Mouse (Mus musculus) B cell, adult 2 months (primary cell): Measurements from ENCODE around the gene Efcab8.
"Not testable (repeated sequence)": the region's sequence is repeated elsewhere in the genome, so short reads cannot be mapped to it uniquely, and the experiment has no call there.

Source experiments
- DNase-seq, 2 experiments: peaks; one replicate each; pipeline ENCODE4 v3.0.0; 2022

The Efcab8 gene

DNA sequence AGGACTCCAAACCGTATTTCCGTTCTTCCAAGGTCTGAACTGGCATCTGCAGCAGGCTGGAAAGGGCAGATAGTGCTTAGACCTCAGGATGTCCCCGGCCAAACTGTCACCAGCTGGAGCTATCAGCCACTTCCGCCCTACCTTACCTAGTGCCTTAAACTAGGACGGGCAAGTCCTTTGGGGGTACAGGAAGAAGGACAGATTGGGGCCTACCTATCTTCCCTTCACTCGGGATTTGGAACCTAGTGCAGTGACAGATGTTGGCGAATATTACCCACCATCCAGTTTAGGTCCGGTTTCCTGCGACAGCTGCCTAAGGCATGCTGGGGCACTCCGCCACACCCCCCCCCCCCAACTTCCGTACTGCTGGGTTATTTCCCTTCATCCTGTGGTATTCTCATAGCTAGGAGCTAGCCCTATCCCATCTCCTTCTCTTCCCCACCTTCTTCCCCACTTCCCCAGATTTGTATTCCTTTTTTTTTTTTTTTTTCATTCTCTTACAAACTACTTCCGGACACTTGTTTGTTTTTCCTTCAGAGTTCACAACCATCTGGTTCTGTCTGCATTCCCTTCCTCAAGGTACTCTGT lies at the start of gene Efcab8:
Gene Efcab8 (plus strand): TSS at position 538 of the 588 bp plus-strand sequence.
- peak; percentile 46 to 47 for DNase-seq

DNA sequence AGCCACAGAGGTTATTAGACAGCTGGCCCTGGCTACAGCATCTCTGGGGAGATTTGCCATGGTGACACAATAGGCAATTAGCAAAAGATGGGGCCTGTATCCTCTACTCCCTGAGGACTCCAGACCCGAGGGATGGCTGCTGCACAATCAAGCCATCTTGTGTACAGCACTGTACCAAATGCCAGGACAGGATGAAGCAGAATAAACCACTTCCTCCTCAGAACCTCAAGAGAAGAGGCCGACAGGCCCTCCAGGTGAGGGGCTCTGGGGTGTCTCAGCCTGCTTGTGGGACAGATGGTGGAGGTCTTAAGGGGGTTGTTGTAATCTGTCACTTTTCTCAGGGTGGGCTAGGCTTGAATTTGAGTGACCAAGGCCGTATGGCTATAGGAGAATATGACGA lies 45.7 kb upstream of the Efcab8 start:
- no peak for DNase-seq

DNA sequence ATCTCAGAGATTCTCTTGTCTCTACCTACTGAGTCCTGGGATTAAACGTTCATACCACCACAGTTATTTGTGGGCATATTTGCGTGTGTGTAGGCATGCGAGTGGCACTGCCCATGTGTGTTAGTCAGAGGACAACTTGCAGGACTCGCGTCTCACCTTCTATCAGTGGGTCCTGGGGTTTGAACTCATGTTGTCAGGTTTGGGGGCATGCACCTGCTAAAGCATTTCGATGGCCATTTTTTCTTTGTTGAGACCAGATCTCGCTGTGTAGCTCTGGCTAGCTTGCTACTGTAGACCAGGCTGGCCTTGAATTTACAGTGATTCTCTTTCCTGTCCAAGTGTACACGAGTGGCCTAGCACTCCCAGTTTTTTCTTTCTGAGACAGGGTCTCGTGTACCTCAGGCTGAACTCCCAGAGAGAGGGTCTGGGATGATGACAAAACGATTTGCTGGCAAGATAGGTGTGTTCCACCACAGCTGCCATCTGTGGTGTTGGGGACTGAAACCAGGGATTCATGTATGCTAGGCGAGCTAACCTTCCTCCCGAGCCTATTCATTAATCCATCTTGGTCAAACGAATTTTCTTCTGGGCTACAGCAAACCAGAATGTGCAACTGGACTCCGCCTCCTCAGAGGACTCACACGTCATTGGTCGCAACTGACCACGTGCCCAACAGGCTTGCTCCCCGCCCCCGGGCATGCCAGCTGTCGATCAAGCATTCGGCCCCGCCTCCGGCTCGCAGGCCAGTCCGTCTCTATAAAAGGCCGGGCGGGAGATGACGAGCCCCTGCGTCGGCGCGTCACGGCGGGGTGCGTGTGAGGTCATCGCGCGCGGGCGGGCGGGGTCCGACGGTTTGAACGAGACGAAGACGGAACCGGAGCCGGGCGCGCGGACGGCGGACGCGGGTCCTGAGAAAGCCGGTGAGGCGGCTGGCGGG lies 39.0 kb upstream of the Efcab8 start, which contains the start of gene Mapre1:
Gene Mapre1 (plus strand): TSS at position 775 of the 937 bp plus-strand sequence.
- peak; percentile 99 to 100 for DNase-seq

DNA sequence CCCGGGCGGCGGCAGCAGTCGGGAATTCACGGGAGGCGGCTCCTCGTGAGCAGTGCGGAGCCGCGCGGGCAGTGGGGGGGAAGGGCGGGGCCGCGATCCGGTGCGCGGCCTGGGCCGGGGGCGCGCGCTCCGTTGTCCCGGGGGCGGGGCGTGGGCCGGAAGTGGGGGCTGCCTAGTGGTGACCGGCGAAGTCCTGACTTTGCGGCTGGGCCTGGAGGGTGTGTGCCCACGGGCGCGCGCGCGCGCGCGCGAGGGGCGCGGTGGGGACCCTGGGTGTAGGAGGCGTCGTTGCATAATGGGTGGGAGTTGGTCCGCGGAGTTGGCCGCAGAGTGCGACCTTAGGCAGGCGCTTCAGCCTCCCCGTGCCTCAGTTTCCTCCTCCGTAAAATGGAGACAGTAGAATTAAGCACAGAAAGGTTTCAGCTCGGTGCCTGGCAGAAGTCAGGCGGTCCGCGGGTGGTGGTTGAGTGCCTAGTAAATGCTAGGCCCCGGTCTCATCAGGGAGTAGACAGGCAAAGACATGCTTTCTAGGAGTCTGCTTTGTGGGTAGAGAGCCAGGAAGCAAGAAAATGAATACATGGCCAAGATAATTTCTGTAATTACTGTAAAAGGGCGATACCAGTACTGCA lies 38.2 kb upstream of the Efcab8 start:
- peak in 1 of 2 experiments; percentile 42 for DNase-seq

DNA sequence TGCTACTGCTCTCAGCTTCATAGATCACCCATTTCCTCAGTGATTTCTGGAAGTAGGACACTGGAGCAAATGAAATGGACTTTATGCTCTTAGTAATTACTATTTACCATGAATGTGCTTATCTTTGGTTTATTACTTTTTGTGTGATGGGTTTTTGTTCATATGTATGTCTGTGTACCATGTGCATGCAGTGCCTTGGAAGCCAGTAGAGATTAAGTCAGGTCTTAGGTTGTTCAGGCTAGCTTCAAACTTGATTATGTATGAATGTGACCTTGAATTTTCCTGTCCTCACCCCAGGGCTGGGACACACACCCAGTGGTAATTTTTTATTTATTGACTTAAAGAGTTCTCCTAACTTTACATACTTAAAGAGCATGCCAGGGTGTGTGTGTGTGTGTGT lies 31.7 kb upstream of the Efcab8 start:
- DNase-seq: no peak

DNA sequence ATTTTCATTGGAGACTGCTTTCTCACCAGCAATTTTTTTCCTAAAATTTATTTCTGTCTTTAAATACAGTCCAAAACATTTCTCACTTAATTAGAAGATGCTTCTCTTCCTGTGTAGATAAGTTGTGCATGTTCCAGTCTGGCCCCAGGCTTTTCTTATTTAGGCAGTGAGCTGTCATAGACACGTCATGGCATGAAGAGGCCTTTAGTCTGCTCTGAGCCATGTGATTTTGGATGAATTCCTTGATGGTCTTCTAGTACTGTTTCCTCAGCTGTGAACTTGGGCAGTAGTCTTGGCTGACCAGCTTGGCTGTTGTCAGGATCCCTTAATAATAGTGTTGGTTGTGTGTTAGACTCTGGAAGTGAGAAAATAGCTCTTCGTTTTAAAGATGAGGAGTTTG lies 29.4 kb upstream of the Efcab8 start:
- no peak for DNase-seq

DNA sequence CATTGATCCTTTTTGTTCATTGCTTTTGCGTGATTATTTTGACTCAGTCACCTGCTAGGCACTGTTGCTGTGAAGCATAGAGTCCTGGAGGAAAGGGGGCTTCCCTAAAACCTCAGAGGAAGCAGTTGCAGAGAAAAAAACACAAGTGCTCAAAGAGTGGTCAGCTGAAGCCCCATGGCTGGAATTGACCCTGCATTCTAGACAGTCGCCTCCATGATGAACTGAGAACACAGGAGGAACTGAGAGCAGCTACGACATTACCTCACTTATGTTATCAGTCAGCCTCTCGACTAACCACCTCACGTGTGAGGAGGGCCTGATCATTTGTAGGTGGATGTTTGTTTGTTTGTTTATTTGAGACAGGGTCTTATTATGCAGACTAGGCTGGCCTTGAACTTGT lies 17.6 kb upstream of the Efcab8 start:
- DNase-seq: no peak

DNA sequence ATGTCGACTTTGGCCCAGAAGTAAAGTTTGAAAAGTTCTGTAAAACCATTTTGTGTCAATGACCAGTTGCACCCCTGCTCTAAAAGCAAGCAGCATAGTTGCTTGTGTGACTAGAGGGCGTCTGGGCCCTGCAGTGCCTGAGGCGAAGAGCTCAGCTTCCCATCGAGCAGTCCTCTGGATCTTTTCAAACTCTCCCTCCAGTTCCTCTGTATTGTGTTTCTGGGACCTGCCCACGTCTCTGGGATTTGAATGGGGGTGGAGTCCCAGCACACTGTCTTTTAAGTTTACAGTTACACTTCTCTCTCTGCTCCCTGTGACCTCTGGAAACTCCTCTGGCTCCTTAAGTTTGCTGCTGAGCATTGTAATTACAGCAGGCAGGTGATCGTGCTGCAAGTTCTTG lies 12.2 kb upstream of the Efcab8 start:
- DNase-seq: no peak

DNA sequence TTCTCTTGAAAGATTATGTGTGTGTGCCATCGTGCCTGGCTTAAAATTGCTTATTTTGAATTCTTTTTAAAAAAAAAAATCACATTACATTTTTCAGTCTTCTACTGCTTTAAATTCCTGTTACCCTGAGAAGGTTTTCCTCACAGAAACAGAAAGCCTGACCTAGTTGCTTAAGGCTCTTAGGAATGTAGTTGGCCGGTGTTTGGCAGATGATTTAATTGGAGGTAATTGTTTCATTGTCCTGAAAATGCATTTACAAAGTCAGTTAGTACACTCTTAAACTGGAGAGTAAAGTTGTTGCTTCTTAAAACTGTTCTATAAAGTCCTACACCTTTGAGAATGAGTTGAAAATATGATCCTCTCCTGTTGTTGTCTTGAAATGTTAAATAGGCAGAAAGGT lies 10.8 kb upstream of the Efcab8 start:
- no peak for DNase-seq

DNA sequence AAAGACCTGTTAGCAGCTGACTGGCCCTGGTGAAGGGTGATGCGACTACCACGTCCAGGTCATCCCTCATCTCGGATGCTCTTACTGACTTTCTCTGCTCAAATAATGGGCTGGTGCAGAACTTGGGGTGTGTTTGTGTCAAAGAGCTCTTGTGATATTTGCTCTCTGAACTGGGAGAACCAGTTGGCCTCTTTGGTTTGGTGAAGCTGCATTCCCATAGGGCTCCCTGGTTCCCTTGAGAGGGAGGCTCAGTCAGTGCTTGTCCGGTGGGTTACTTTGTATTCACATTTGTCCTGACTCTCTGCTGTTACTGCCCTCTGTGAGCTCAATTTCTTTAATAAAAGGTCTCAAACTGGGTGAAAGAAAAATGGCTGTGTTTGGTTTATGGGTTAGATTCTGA lies 6.8 kb upstream of the Efcab8 start:
- no peak for DNase-seq

DNA sequence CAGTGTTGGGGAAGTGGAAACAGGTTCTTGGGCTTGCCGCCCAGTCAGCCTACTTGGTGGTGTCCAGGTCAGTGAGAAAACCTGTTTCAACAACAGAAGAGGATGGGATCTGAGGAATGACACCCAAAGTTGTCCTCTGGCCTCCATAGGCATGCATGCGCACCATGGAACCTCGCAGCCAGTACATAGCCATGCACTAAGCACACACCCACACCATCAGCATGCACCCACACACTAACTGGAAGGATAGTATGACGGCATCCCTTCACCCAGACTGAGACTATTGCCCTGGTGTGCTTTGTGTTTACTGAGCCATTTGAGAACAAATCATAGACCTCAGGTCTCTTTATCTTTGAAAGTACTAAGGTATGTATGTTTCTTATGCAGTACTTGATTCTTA lies 4.3 kb upstream of the Efcab8 start:
- no peak for DNase-seq

DNA sequence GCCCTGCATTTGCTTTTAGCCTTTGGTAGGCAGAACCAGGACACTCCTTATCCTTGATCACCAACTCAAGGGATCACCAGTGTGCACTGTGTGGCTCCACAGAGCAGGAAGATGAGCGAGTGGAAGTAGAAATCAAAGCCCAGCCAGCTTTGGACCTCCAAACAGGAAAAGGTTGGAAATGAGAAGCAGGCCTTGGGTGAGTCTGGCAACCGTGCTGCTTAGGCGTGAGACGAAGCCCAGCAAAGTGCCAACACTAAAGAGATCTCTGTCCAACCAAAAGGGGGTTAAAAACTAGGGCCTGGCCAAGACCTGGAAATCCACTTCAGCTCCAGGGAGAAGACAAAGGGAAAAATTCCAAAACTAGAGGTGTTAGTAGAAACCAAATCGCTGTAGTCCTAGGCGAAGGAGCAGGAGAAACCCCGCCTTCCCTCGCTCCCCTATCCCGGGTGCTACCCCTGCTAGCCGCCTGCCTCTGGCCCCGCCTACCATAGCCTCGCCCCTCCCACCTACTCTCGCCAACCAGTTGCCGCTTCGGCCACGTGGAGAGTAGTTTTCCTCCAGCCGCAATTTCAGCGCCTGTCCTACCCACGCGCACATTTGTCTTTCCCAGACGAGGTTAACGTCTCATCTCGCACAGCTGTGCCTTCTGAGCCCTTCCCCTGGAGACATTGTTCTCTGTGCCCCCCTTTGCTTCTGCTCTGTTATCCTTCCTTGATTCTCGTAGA lies 931 bp upstream of the Efcab8 start:
- peak; percentile 82 to 85 for DNase-seq

DNA sequence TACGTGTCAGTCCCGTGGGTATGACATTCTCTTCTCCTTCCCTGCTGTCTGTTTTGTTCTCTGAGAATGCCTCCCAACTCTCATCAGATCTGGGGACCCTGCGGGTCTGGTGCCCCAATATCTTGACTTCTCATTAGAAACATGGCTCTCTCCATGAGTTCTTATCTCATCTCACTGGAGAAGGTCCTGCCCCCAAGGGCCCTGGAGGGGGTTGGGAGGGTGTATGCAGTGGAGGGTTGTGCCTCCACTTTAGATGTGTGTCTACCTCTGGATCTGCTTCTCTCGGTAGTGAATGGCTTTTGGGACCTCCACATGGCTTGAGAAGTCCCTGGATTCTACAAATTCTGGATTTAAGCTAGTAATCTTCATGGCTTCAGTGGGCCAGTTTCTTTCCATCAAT lies 1.4 kb downstream of the Efcab8 start:
- DNase-seq: no peak

DNA sequence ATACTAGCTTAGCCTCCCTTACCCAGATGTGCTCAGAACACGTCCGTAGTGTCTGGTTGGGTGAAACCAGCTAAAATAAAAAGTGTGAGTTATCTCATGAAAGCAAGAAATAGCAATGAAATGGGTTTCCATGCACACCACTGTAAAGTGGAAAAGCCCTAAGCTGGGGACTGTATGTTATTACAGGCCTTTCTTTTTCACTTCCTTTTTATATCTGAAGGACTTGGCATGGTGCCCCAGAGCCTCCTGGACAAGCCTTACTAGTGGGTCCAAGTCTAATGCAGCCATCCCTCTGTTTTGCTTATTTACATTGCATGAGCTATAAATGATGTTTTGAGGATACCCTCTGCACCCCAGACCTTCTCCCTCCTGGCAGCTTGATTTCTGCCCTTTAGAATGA lies 4.9 kb downstream of the Efcab8 start:
- DNase-seq: peak; percentile 22 to 39

DNA sequence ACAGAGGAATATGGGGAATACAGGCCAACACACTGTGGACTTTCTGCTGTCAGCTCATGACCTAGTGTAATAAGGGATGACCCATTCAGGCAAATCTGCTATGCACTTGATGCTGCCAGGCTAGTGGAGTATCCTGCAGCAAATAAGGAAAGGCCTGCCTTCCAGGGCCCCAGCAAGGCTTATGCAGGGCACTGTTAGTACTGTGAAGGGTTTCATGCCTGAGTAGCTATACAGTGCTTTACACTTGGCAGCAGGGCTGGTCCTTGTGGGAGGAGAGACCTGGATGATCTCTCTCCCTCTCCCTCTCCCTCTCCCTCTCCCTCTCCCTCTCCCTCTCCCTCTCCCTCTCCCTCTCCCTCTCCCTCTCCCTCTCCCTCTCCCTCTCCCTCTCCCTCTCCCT lies 13.6 kb downstream of the Efcab8 start:
- DNase-seq: no peak

DNA sequence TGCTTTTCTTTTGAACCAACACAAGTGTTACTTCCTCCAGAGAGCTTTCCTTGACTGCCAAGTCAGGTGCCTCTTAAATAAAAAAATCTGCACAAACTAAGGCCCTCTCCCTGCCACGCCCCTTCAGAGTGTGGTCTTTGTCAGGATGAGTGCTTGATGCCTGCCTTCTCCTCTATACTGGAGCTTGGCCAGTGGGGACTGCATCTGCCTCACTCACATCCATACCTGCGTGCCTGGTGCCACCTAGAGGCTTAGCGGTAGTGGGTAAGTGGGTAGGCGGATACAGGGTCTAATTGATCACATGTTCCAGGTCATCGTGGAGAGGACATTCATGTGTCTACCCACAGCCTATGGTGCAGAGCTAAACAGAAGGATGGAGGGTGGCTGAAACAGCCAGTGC lies 15.4 kb downstream of the Efcab8 start:
- peak in 1 of 2 experiments; percentile 22 for DNase-seq

DNA sequence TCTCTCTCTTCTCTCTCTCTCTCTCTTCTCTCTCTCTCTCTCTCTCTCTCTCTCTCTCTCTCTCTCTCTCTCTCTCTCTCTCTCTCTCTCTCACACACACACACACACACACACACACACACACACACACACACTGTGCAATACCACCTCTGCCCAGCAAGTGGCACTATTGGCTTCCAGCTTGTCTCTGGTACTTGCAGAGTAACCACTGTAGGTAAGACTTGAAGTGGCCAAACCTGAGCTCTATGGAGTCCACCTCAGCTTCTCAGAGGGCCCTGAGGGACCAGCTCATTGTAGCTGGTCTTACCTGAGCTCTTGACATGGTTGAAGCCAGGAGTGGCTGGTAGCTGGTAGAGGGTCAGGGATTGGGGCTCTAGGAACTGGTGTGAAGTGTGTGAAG lies 27.7 kb downstream of the Efcab8 start:
- peak; percentile 55 to 60 for DNase-seq

DNA sequence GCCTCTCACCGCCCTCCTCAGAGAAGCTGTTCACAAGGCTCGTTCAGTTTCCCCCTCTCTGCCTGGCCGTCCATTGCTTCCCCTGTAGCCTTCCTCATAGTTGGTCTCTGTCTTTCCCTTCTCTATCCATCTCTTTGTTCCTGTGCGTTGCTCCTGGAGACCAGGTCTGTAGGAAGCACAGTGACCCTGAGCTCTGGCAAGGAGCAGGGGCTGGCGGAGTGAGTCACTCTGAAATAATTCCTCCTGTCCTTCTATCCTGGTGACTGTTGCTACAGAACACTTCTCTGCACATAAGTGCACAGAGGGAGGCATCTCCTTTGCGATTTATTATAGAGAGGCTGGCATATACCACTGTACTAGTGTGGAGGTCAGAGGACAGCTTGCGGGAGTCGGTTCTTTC lies 28.4 kb downstream of the Efcab8 start:
- no peak for DNase-seq

DNA sequence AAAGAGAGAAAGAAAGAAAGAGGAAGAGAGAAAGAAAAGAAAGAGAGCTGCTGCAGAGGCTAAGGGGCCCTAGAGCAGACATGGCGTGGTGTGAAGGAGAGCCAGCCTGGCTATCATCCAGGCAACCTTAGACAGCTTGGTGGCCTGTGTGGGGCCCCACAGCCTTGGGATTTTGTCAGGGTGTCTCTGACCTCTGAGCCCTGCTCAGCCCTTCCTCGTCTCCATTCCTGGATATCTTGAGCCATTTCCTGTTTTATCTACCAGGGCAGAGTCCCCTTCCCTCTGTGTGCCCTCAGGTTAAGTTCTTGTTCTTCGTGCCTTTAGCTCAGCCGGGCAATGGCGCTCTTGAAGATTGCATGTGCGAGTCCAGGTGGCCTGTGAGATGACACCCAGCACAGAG lies 29.1 kb downstream of the Efcab8 start:
- DNase-seq: no peak

DNA sequence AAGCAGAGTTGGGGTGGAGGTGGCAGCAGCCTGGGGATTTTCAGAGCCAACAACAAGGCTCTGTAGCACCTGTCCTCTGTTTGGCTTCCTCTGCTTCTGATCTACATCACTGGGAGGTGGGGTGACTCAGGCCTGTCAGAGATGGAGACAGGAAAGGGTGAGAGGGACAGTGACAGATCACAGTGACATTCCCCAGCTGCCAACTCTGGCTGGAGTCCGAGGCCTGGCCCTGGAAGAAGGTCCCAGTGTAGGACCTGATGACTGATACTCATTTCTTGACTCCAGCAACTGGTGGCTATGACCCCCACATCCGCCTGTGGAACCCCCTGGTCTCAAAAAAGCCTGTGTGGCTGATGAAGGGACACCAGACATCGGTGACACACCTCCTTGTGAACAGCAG lies 30.2 kb downstream of the Efcab8 start:
- DNase-seq: no peak

DNA sequence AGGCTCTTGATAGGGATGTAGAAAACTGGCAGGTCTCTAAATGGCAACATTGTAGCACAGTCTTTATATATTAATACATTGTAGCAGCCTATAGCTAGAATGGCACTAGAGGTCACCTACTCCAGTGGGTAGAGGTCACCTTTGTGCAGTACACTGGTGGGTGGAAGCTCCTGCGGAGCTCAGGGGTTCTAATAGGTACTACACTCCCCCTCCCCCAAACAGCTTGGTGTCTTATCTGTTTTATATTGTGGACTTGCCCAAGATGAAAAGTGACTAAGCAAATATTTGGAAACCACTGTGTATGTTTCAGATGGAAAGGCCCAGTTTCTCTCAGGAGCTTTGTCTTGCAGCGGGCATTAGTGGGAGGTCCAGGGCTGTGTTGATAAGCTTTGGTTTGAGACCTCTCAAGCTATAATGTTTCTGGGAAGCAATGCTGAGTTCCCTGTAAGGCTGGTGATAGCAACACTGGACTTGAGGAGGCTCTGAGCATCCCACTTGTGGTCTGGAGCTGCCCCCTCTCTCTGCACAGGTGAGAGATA lies 42.3 kb downstream of the Efcab8 start:
- no peak for DNase-seq

DNA sequence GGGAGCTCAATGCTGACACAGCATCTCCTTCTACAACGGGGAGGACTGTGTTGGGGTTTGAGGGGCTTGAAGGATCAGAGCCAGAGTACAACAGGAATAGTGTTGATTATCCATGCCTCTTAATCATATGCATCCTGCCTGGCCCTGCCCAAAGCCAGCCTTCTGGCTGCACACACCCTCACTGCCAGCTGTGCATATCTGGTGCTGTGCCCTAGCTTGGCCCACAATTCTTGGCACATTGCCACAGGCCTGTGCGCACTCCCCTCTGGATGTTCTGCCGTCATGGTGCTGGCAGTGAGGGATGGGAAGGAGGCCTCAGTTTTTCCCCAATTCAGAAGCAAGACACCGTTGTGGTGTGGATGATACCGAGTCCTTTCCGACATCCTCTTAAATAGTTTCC lies 44.9 kb downstream of the Efcab8 start:
- DNase-seq: no peak

DNA sequence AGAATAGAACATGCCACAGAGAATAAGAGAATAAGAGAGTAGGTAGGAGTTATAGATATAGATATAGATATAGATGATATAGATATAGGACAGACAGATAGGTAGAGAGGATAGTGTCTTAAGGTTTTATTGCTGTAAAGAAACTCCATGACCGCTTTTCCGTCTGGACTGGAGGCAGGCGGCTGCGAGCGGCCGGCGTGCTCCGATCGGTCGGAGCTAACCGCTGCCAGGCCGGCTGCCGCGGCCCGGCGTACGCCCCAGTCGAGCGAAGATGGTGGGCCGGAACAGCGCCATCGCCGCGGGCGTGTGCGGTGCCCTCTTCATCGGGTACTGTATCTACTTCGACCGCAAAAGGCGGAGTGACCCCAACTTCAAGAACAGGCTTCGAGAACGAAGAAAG lies 46.2 kb downstream of the Efcab8 start:
- DNase-seq: not testable (repeated sequence)
